8 mouse cellular contexts compared by ENCODE assay signal in the genomic region with DNA sequence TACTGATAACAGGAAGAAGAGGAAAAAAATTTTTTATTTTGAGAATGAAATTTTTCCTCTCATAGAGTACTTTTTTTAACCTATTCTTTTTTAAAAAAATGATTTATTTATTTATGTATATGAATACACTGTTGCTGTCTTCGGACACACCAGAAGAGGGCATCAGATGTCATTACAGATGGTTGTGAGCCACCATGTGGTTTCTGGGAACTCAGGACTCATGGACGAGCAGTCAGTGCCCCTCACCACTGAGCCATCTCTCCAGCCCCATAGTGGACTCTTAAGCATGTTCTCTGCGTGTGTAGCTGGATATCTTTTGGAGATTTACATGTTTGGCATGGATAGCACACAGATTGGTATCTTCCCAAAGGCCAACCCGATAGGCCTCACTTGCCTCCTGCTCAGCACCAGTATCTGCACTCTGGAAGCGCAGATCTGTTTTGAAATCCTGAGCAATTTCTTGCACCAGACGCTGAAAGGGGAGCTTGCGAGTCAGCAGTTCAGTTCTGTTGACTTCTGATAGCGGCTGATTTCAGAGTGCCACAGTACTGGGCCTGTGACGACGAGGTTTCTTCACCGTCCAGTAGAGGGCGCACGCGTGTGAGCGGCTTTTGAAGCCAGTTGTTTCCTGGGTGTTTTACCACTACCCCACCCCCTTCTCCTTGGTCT. TPM values are rescaled to one million over a fixed set of nuclear protein-coding genes. Genes with fewer than 3 reads are reported as not detected.
DNase-seq lines count a peak whose midpoint lies in the region; ATAC-seq lines count a peak whose summit lies in the region.

No protein-coding gene starts in this region.

- H3K4me3 ChIP-seq in heart, embryonic 12.5 days, result no peak overlapping the region

- no peak overlapping the region for H3K4me2 ChIP-seq in heart, embryonic 12.5 days

- intact Hi-C loops in left cerebral cortex, postnatal 14 days (cut with DNase I), result loop anchor here (10.0 kb wide), 1 partner anchor 293 kb away; no protein-coding TSS in a partner anchor

- no peak overlapping the region for H3K27ac ChIP-seq in heart, embryonic 12.5 days (ENCODE audit: poor library complexity, severe bottlenecking)

- H3K9ac ChIP-seq in heart, embryonic 12.5 days, result no peak overlapping the region

- WGBS in heart, embryonic 12.5 days, result 28% methylated on average over 15 of the region's 15 CpGs

- H3K9me3 ChIP-seq in heart, embryonic 12.5 days (replicated peaks), result peaks cover 13% of the 10 kb centered on the region

- no peaks in the 10 kb centered on the region for H3K27me3 ChIP-seq in heart, embryonic 12.5 days (replicated peaks)

- peak; percentile 54 to 57 for DNase-seq in frontal cortex, postnatal 25 days (ENCODE audit: low spot score in 2 of 2)
- DNase-seq in R1 (ENCODE audit: low read depth, low spot score), result peak; percentile 92
- peak; percentile 86 for DNase-seq in embryo, embryonic 10 days (ENCODE audit: low spot score)
- peak; percentile 70 to 72 for DNase-seq in left cerebral cortex, postnatal 14 days (ENCODE audit: low spot score in 2 of 2)
- DNase-seq in mesoderm, embryonic 11.5 days (ENCODE audit: low read depth, low spot score), result peak; percentile 75
- peak; percentile 93 to 98 for DNase-seq in spleen, postnatal 4 days (ENCODE audit: low spot score in 2 of 2)

- H3K4me1 ChIP-seq in heart, embryonic 12.5 days (replicated peaks), result peaks cover 16% of the 10 kb centered on the region

- ATAC-seq in frontal cortex, adult (ENCODE audit: low TSS enrichment), result no peak
- ATAC-seq in heart, embryonic 12.5 days (ENCODE audit: insufficient number of reproducible peaks, low FRiP score), result peak; percentile 20

- peaks cover 17% of the 10 kb centered on the region for H3K36me3 ChIP-seq in heart, embryonic 12.5 days

RNA-seq across cellular contexts. Expression of gene Glrx5, which starts 5.0 kb away (rescaled TPM):
- 203 and 206 TPM in 2 replicates for polyA plus RNA-seq in heart, embryonic 12.5 days (2016; fragmentation: Nextera tagmentation; extraction: Ambion mirVana)
- 10 to 100 TPM; 62.5 to 64.1 TPM for total RNA-seq in left cerebral cortex, postnatal 14 days (2021)

RNA-seq across cellular contexts. Expression of gene Syne3, which starts 17.8 kb away (rescaled TPM):
- polyA plus RNA-seq in heart, embryonic 12.5 days (2016; fragmentation: Nextera tagmentation; extraction: Ambion mirVana), result 0.19 and 0.32 TPM in 2 replicates
- total RNA-seq in left cerebral cortex, postnatal 14 days (2021), result 1 to 10 TPM; 1.1 to 1.4 TPM
